Mouse (Mus musculus) embryonic fibroblast, embryonic 13.5 days (primary cell): ENCODE data around the gene Ttc19. TPM values are rescaled to one million over a fixed set of nuclear protein-coding genes. Genes with fewer than 3 reads are reported as not detected.

Source experiments
- H3K27ac ChIP-seq: 2 replicates; pipeline ENCODE4 v1.5.1; 2012; ENCODE audit warnings: low read length, control low read depth, inconsistent platforms; ENCODE audit not compliant: insufficient read depth
- H3K4me1 ChIP-seq: 2 replicates; pipeline ENCODE4 v1.6.1; 2011; ENCODE audit warnings: low read length; ENCODE audit not compliant: control insufficient read depth, insufficient read depth
- H3K4me3 ChIP-seq: 2 replicates; pipeline ENCODE4 v1.5.1; 2011; ENCODE audit warnings: mild to moderate bottlenecking, control low read depth, low read length; ENCODE audit not compliant: insufficient read depth
- CTCF ChIP-seq: IDR thresholded peaks from 2 replicates; pipeline ENCODE4 v1.5.1; 2011; ENCODE audit warnings: mild to moderate bottlenecking, control low read depth, low read length, moderate library complexity, borderline replicate concordance; ENCODE audit not compliant: insufficient read depth
- POLR2A ChIP-seq: IDR thresholded peaks from 2 replicates; pipeline ENCODE4 v1.6.1; 2011; ENCODE audit warnings: low read depth, mild to moderate bottlenecking, control low read depth, low read length, moderate library complexity
- polyA plus RNA-seq: library from polyadenylated mRNA; stranded (reverse); fragments of >200 nt; gene quantifications from 2 replicates; pipeline ENCODE4 v1.2.4, GENCODE M21; 2011; ENCODE audit warnings: low read depth; ENCODE audit not compliant: missing spikeins, insufficient read length

Ttc19 gene
- 46.3 and 50.5 TPM in 2 replicates for polyA plus RNA-seq

- Histone ChIP-seq H3K4me3 (peak within 1 kb of the TSS; percentile 87), H3K4me1 (peaks cover 9% of the 10 kb centered on the region; the same call in 1 of the 2 replicates), H3K27ac (peak within 1 kb of the TSS; percentile 72)
- TF ChIP-seq POLR2A = peak; percentile 92
- TF ChIP-seq CTCF = no peak
These were observed at the start of gene Ttc19, which contains the start of gene Zswim7 for GRCm38 (mm10) chr11:62280675-62281600. TSS of gene Ttc19 (plus strand) at chr11:62281473. TSS of gene Zswim7 (minus strand) at chr11:62281375.

- Histone ChIP-seq H3K4me3 (no peak overlapping the region), H3K27ac (no peak overlapping the region)
- no peak for TF ChIP-seq POLR2A
- no peak for TF ChIP-seq CTCF
These were observed 40.5 kb upstream of the Ttc19 start for GRCm38 (mm10) chr11:62240631-62241261.

GRCm38 (mm10) chr11:62243871-62244270 lies 37.4 kb upstream of the Ttc19 start:
- Histone ChIP-seq H3K4me3 (no peak overlapping the region), H3K4me1 (no peaks in the 10 kb centered on the region), H3K27ac (no peak overlapping the region)
- TF ChIP-seq CTCF (no peak), POLR2A (no peak)

More at GRCm38 (mm10) chr11:62240631-62241261, 40.5 kb upstream of the Ttc19 start:
- H3K4me1 ChIP-seq = 0 out of 2 replicates have a peak, but pooled peaks cover 2% of the 10 kb centered on the region

- TF ChIP-seq POLR2A (no peak), CTCF (no peak)
- no peak overlapping the region for H3K27ac ChIP-seq
These were observed 36.8 kb upstream of the Ttc19 start for GRCm38 (mm10) chr11:62244471-62244870.

GRCm38 (mm10) chr11:62247759-62248400 lies 33.4 kb upstream of the Ttc19 start:
- TF ChIP-seq POLR2A = no peak
- TF ChIP-seq CTCF = no peak
- Histone ChIP-seq H3K4me1 (peaks cover 8% of the 10 kb centered on the region; the same call in 1 of the 2 replicates), H3K27ac (no peak overlapping the region), H3K4me3 (peak overlapping the region; percentile 85)

More at GRCm38 (mm10) chr11:62244471-62244870, 36.8 kb upstream of the Ttc19 start:
- Histone ChIP-seq H3K4me3 (no peak overlapping the region), H3K4me1 (no peaks in the 10 kb centered on the region)

GRCm38 (mm10) chr11:62248401-62249244 lies 32.6 kb upstream of the Ttc19 start, which contains the start of gene Adora2b:
TSS of gene Adora2b (plus strand) at chr11:62248984.
- peaks cover 8% of the 10 kb centered on the region; the same call in 1 of the 2 replicates for H3K4me1 ChIP-seq
- H3K27ac ChIP-seq = peak within 1 kb of the TSS; percentile 13
- H3K4me3 ChIP-seq = peak within 1 kb of the TSS; percentile 85
- TF ChIP-seq CTCF (no peak), POLR2A (peak; percentile 83)

- TF ChIP-seq CTCF (no peak), POLR2A (no peak)
- Histone ChIP-seq H3K4me1 (peaks cover 8% of the 10 kb centered on the region; the same call in 1 of the 2 replicates), H3K27ac (peak overlapping the region; percentile 13), H3K4me3 (peak overlapping the region; percentile 85)
These were observed 31.8 kb upstream of the Ttc19 start for GRCm38 (mm10) chr11:62249266-62250037.

- Histone ChIP-seq H3K4me1 (peaks cover 8% of the 10 kb centered on the region; the same call in 1 of the 2 replicates), H3K27ac (peak overlapping the region; percentile 16), H3K4me3 (peak overlapping the region; percentile 85)
- TF ChIP-seq POLR2A (peak; percentile 56; the same call in 1 of the 2 replicates), CTCF (no peak)
These were observed 30.2 kb upstream of the Ttc19 start for GRCm38 (mm10) chr11:62251047-62251446.
